Mouse (Mus musculus): ENCODE measurements around the gene Dlg3. TPM values are rescaled to one million over a fixed set of nuclear protein-coding genes. Genes with fewer than 3 reads are reported as not detected.

Gene Dlg3
- 6.6 TPM for polyA plus RNA-seq (2017; shearing (Covaris generic))

GRCm38 (mm10) chrX:100767181-100767884, at the start of gene Dlg3:
Gene Dlg3 (plus strand): TSS chrX:100767722.

GRCm38 (mm10) chrX:100729665-100730188, 37.8 kb upstream of the Dlg3 start, which contains the start of gene Gdpd2:
Gene Gdpd2 (plus strand): TSS chrX:100729873.

Other genes starting within 250 kb of the Dlg3 start
- gene Dgat2l6, start 242.9 kb upstream of the Dlg3 start, polyA plus RNA-seq (2017; shearing (Covaris generic)), result not detected
- gene Awat1, start 195.5 kb upstream of the Dlg3 start, polyA plus RNA-seq (2017; shearing (Covaris generic)), result not detected
- gene P2ry4, start 172.9 kb upstream of the Dlg3 start, polyA plus RNA-seq (2017; shearing (Covaris generic)), result not detected
- gene Arr3, start 162.2 kb upstream of the Dlg3 start, polyA plus RNA-seq (2017; shearing (Covaris generic)), result not detected
- gene Kif4, start 142.0 kb upstream of the Dlg3 start, polyA plus RNA-seq (2017; shearing (Covaris generic)), result 0.32 TPM
- 18.5 TPM for gene Pdzd11, start 141.2 kb upstream of the Dlg3 start, polyA plus RNA-seq (2017; shearing (Covaris generic))
- gene Gdpd2, start 37.8 kb upstream of the Dlg3 start, polyA plus RNA-seq (2017; shearing (Covaris generic)), result not detected